Mouse (Mus musculus) Patski (cell line): ENCODE data around the gene Slc25a22. TPM values are rescaled to one million over a fixed set of nuclear protein-coding genes. Genes with fewer than 3 reads are reported as not detected.
"Not testable (repeated sequence)": the region's sequence is repeated elsewhere in the genome, so short reads cannot be mapped to it uniquely, and the experiment has no call there.

Experiments
- ATAC-seq: fragments of 100-300 bp; one replicate; pipeline ENCODE4 v1.8.0; 2021
- CTCF ChIA-PET: fragments of 350-600 bp; sonication (Branson Sonifier 250); formaldehyde crosslinking; loops from one replicate; lab custom pipeline; 2022; ENCODE audit warnings: inconsistent platforms; lab: Charles Lee
- POLR2A ChIA-PET: fragments of 350-600 bp; sonication (Branson Sonifier 250); formaldehyde crosslinking; loops from one replicate; lab custom pipeline; 2022; ENCODE audit warnings: antibody characterized with exemption, inconsistent platforms; lab: Charles Lee
- DNase-seq: peaks from one replicate; pipeline ENCODE4 v3.0.0-alpha.2; 2011; ENCODE audit warnings: low read depth, low spot score
- H3K27me3 ChIP-seq: fragments of 371-371 bp; one replicate; pipeline ENCODE4 v1.5.1; 2021
- CTCF ChIP-seq: fragments of 100-300 bp; IDR thresholded peaks from one replicate; pipeline ENCODE4 v1.5.1; 2021
- in situ Hi-C: fragments of 300-500 bp; cut with MboI; formaldehyde crosslinking; loops from 3 replicates; pipeline ENCODE4 v1.11.1; 2018; ENCODE audit warnings: low pct_unique_long_range_greater_than_20kb, mixed read lengths
- polyA plus RNA-seq: library from polyadenylated mRNA; unstranded; gene quantifications from one replicate; pipeline ENCODE4 v1.2.3, GENCODE M21; 2021

Gene Slc25a22
- polyA plus RNA-seq, 1 experiment from 2014 or later = 20.6 TPM

DNA sequence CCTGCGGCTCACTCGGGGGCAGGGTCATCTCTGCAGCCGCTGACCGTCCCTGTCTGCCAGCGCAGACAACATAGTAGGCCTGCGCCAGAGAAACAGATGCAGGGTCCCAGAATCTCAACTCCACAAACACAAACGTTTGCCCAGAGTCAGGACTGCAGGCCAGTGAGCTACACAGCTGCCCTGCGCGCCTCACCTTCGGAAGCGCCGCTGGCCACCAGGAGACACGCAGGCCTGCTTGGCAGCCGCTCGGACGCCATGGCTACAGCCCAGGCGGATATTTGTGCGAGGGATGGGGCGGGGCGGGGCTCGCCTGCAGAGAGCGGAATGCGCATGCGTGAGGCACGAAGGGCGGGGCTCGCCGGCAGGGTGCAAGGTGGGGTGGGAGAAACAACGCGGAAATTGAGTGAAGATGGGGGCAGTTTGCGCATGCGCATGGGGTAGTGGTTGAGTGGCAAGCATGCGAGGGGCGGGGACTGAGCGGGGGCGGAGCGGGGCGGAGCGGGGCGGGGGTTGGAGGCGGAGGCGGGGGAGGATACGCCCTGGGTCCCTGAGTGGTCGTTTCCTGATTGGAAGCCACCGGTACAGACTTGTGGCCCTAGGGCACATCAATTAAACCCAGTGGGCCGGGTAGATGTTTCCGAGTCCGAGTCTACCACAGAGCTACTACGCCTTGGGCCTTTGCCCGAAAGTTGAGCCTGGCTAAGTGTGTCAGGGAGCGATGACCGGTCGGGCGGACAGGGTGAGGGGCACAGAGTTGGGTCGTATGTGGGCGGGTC is 23.7 kb downstream of the Slc25a22 start, which contains the start of gene Gatd1:
Gatd1 (minus strand) TSS at position 328 of the 776 bp plus-strand sequence.
- in situ Hi-C loops = loop anchor here (5.0 kb wide), 2 partner anchors 38 to 113 kb away; no protein-coding TSS in a partner anchor
- POLR2A ChIA-PET = interaction anchor here (0.7 to 1.9 kb wide), 5 partner anchors 22 to 62 kb away, joined by 3 to 4 read pairs (median 3); partner anchors contain the start of gene Slc25a22
- CTCF ChIA-PET = interaction anchor here (2.2 to 2.9 kb wide), 4 partner anchors 24 to 29 kb away, joined by 5 to 13 read pairs (median 8); partner anchors contain the start of gene Slc25a22
- peak; percentile 85 for ATAC-seq
- peak; percentile 87 for DNase-seq
- H3K27me3 ChIP-seq = no peaks in the 10 kb centered on the region
- no peak for TF ChIP-seq CTCF

GRCm38 (mm10) chr7:141413331-141413730 is 24.4 kb downstream of the Slc25a22 start:
- no peaks in the 10 kb centered on the region for H3K27me3 ChIP-seq
- ATAC-seq = no peak
- in situ Hi-C loops = loop anchor here (5.0 kb wide), 2 partner anchors 39 to 114 kb away; no protein-coding TSS in a partner anchor
- TF ChIP-seq CTCF = no peak
- ChIA-PET CTCF (interaction anchor here (1.3 to 2.9 kb wide), 4 partner anchors 21 to 29 kb away, joined by 3 to 13 read pairs (median 8); partner anchors contain the start of gene Slc25a22), POLR2A (interaction anchor here (0.8 to 1.9 kb wide), 3 partner anchors 23 to 55 kb away, joined by 3 to 4 read pairs (median 4); partner anchors contain the start of gene Slc25a22)
- no peak for DNase-seq

- ATAC-seq = no peak
- H3K27me3 ChIP-seq = no peaks in the 10 kb centered on the region
- TF ChIP-seq CTCF = no peak
- no peak for DNase-seq
- ChIA-PET POLR2A (no interaction called here), CTCF (interaction anchor here (1.0 to 2.9 kb wide), 4 partner anchors 26 to 65 kb away, joined by 3 to 13 read pairs (median 8); partner anchors contain the start of gene Slc25a22)
- in situ Hi-C loops = loop anchor here (5.0 kb wide), 2 partner anchors 41 to 116 kb away; no protein-coding TSS in a partner anchor
Measured at GRCm38 (mm10) chr7:141411667-141412066, 26.0 kb downstream of the Slc25a22 start.

DNA sequence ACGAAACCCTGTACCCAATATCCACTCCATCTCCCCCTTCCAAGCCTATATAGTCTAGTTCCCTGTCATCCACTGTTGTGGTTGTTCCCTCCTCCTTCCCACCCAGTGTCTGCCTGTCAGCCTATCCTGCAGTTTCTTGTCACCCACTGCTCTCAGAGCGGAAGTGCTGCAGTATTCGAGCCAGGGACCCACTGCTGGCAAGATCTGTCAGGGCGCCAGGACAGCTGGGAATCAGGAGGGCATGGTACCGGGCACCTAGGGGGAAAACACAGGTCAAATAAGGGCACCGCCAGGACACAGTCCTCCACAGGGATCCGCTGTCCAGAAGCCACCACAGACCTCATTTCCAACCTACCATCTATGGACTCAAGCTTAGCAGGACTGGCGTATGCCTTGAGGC is 27.1 kb downstream of the Slc25a22 start:
- no peak for ATAC-seq
- in situ Hi-C loops = loop anchor here (5.0 kb wide), 2 partner anchors 42 to 117 kb away; no protein-coding TSS in a partner anchor
- CTCF ChIA-PET = interaction anchor here (2.2 to 2.9 kb wide), 2 partner anchors 28 to 29 kb away, joined by 10 to 13 read pairs; partner anchors contain the start of gene Slc25a22
- no peak for DNase-seq
- no peaks in the 10 kb centered on the region for H3K27me3 ChIP-seq
- TF ChIP-seq CTCF = no peak
- POLR2A ChIA-PET = no interaction called here

DNA sequence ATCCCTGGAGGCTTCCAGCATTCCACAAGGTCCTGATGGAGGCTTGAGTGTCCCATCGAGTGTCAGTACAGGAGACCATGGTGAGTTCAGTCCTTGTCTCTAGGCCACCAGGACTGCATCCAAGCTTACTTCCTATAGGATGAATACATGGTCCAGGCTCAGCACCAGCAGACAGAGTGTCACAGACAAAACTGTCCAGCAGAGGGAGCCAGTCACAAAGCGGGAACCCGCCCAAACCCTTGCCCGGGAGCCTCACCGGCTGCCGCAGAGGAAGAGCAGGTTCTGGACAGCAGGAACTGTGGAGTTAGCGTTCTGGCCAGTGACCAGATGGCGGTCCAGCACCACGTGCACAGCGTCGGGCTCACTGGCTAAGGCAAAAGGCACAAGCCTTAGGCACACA is 28.9 kb downstream of the Slc25a22 start:
- CTCF ChIA-PET = interaction anchor here (0.8 to 2.2 kb wide), 8 partner anchors 14 to 117 kb away, joined by 3 to 10 read pairs (median 5); partner anchors contain the start of genes Slc25a22 and Taldo1
- no peaks in the 10 kb centered on the region for H3K27me3 ChIP-seq
- peak; percentile 41 for ATAC-seq
- TF ChIP-seq CTCF = no peak
- POLR2A ChIA-PET = interaction anchor here (0.6 to 1.4 kb wide), 6 partner anchors 14 to 444 kb away, joined by 3 to 6 read pairs (median 4); partner anchors contain the start of gene Slc25a22
- in situ Hi-C loops = no loop called here
- peak; percentile 41 for DNase-seq

DNA sequence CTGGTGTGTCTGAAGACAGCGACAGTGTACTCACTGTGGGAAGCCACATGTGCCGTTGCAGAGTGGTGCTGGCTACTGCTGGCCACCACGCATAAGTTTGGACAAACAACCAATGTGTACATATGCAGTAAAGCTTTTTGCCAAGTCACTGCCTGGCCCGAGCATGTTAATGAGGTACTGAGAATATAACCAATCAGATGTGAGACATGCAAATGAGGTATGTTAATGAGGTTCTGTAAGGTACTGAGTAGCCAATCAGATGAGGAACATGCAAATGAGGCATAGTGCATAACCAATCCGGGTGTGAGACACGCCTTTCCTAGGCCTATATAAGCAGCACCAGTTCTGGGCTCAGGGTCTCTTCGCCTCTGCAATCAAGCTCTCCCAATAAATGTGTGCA is 30.0 kb downstream of the Slc25a22 start:
- CTCF ChIA-PET = interaction anchor here (1.1 to 1.7 kb wide), 2 partner anchors 41 to 118 kb away, joined by 3 to 5 read pairs; no protein-coding TSS in a partner anchor
- in situ Hi-C loops = not testable (repeated sequence)
- POLR2A ChIA-PET = interaction anchor here (0.7 to 1.0 kb wide), 3 partner anchors 13 to 287 kb away, joined by 5 to 6 read pairs (median 5); no protein-coding TSS in a partner anchor

GRCm38 (mm10) chr7:141405466-141405865 is 32.2 kb downstream of the Slc25a22 start:
- ChIA-PET POLR2A (interaction anchor here (0.6 kb wide), 1 partner anchor 12 kb away, joined by 4 read pairs; no protein-coding TSS in a partner anchor), CTCF (interaction anchor here (1.0 to 1.1 kb wide), 2 partner anchors 11 to 120 kb away, joined by 3 read pairs; no protein-coding TSS in a partner anchor)
- no peak for ATAC-seq
- no peak for DNase-seq
- no peak for TF ChIP-seq CTCF
- no peaks in the 10 kb centered on the region for H3K27me3 ChIP-seq
- in situ Hi-C loops = no loop called here

More for the DNA sequence above, 30.0 kb downstream of the Slc25a22 start:
- H3K27me3 ChIP-seq, ATAC-seq, DNase-seq: not testable (repeated sequence)

GRCm38 (mm10) chr7:141403305-141403704 is 34.4 kb downstream of the Slc25a22 start:
- ChIA-PET POLR2A (no interaction called here), CTCF (interaction anchor here (1.0 to 1.9 kb wide), 4 partner anchors 9 to 122 kb away, joined by 3 to 7 read pairs (median 5); partner anchors contain the start of gene Taldo1)
- peak; percentile 22 for DNase-seq
- in situ Hi-C loops = no loop called here
- TF ChIP-seq CTCF = peak; percentile 90
- H3K27me3 ChIP-seq = no peaks in the 10 kb centered on the region
- ATAC-seq = peak; percentile 82

DNA sequence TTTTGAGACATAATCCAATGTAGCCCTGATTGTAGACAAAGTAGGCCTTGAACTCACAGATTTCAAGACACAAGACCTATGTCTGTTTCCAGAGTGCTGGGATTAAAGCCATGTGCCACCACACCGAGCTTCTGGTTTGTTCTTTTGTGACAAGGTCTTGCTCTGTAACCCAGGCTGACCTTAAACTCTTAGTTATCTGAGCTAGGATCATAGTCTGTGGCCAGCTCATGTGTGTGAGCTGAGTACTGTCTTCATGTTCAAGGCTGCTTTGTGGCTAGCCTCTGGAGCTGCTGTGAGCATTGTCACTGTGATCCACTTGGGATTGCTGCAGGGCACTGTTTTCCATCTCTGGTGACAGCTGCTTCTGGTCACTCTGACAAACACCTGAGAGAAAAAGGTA is 42.3 kb downstream of the Slc25a22 start:
- H3K27me3 ChIP-seq = no peaks in the 10 kb centered on the region
- in situ Hi-C loops = no loop called here
- no peak for TF ChIP-seq CTCF
- POLR2A ChIA-PET = interaction anchor here (0.8 to 1.5 kb wide), 2 partner anchors 13 to 57 kb away, joined by 3 to 6 read pairs; partner anchors contain the start of gene Eps8l2
- CTCF ChIA-PET = interaction anchor here (0.7 to 4.6 kb wide), 16 partner anchors 8 to 88 kb away, joined by 3 to 19 read pairs (median 7); partner anchors contain the start of genes Deaf1, Eps8l2 and Tmem80
- ATAC-seq (no peak), DNase-seq (no peak)

DNA sequence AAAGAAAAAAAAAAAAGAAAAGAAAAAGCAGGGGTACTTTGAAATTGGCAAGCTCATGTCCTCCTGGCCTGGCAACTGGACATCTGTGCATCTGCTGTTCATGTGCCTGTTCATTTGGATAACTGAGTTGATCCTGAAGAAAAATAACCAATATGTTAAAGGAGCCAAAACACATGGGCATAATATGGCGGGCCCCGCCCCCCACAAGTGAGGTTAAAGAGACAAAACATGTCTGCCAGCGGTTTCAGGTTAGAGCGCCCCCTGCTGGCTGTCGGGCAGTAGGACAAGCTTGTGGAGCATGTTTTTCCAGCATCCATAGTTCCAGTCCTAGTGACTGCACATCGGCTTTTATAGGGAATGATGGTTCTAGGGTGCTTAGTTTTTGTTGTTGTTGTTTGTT is 42.9 kb downstream of the Slc25a22 start:
- in situ Hi-C loops = no loop called here

More for the DNA sequence above, 42.9 kb downstream of the Slc25a22 start:
- ATAC-seq (no peak), DNase-seq (no peak)
- ChIA-PET POLR2A (interaction anchor here (0.6 to 1.5 kb wide), 3 partner anchors 14 to 273 kb away, joined by 3 to 6 read pairs (median 5); partner anchors contain the start of gene Eps8l2), CTCF (interaction anchor here (0.7 to 4.6 kb wide), 17 partner anchors 9 to 88 kb away, joined by 3 to 19 read pairs (median 7); partner anchors contain the start of genes Deaf1, Eps8l2 and Tmem80)
- no peaks in the 10 kb centered on the region for H3K27me3 ChIP-seq
- TF ChIP-seq CTCF = peak; percentile 97
